Mouse (Mus musculus) heart, embryonic 12.5 days (tissue): ENCODE measurements around the gene Bbs9. TPM values are rescaled to one million over a fixed set of nuclear protein-coding genes. Genes with fewer than 3 reads are reported as not detected.
"Not testable (repeated sequence)": the region's sequence is repeated elsewhere in the genome, so short reads cannot be mapped to it uniquely, and the experiment has no call there.

Source experiments
- ATAC-seq: fragments of 200-750 bp; cut with Nextera tagmentation; 2 replicates; pipeline ENCODE4 v1.8.0; 2017; ENCODE audit warnings: moderate TSS enrichment, moderate library complexity; ENCODE audit not compliant: insufficient number of reproducible peaks, low FRiP score
- H3K27ac ChIP-seq: fragments of 300-500 bp; sonication (generic); 2 replicates; pipeline ENCODE4 v1.5.1; 2016; ENCODE audit warnings: mild to moderate bottlenecking, moderate library complexity; ENCODE audit not compliant: poor library complexity, severe bottlenecking
- H3K27me3 ChIP-seq: fragments of 300-500 bp; sonication (generic); replicated peaks from 2 replicates; pipeline ENCODE4 v1.6.1; 2016; ENCODE audit warnings: mild to moderate bottlenecking, moderate library complexity
- H3K36me3 ChIP-seq: fragments of 300-500 bp; sonication (generic); 2 replicates; pipeline ENCODE4 v1.6.1; 2016; ENCODE audit warnings: mild to moderate bottlenecking, moderate library complexity
- H3K4me1 ChIP-seq: fragments of 300-500 bp; sonication (generic); replicated peaks from 2 replicates; pipeline ENCODE4 v1.6.1; 2016; ENCODE audit warnings: mild to moderate bottlenecking
- H3K4me2 ChIP-seq: fragments of 300-500 bp; sonication (generic); 2 replicates; pipeline ENCODE4 v1.6.1; 2016; ENCODE audit warnings: mild to moderate bottlenecking, moderate library complexity
- H3K4me3 ChIP-seq: fragments of 300-500 bp; sonication (generic); 2 replicates; pipeline ENCODE4 v1.5.1; 2016; ENCODE audit warnings: mild to moderate bottlenecking
- H3K9ac ChIP-seq: fragments of 300-500 bp; sonication (generic); 2 replicates; pipeline ENCODE4 v1.6.1; 2016; ENCODE audit warnings: mild to moderate bottlenecking, moderate library complexity
- H3K9me3 ChIP-seq: fragments of 300-500 bp; sonication (generic); replicated peaks from 2 replicates; pipeline ENCODE4 v1.6.1; 2016; ENCODE audit warnings: mild to moderate bottlenecking, moderate library complexity
- WGBS: fragments of 180-500 bp; shearing (Covaris S2); methylation state at CpG from one replicate; pipeline ENCODE4 v1.1.7; 2016; 5-methylcytosine and 5-hydroxymethylcytosine counted together
- polyA plus RNA-seq: library from polyadenylated mRNA; unstranded; fragments of >200 nt; fragmentation: Nextera tagmentation; extraction: Ambion mirVana; gene quantifications from 2 replicates; pipeline ENCODE4 v1.2.1, GENCODE M21; 2016

The Bbs9 gene
- polyA plus RNA-seq, 1 experiment from 2014 or later: 8.0 TPM

- Histone ChIP-seq H3K9ac (no peak overlapping the region), H3K4me1 (peaks cover 21% of the 10 kb centered on the region), H3K27me3 (no peaks in the 10 kb centered on the region), H3K9me3 (no peaks in the 10 kb centered on the region), H3K36me3 (no peaks in the 10 kb centered on the region), H3K4me2 (no peak overlapping the region), H3K4me3 (no peak overlapping the region), H3K27ac (no peak overlapping the region)
- 69% methylated on average over 3 of the region's 3 CpGs for WGBS
- ATAC-seq: no peak
Measured at GRCm38 (mm10) chr9:22826571-22826990, 351.1 kb downstream of the Bbs9 start.

- H3K4me2 ChIP-seq: no peak overlapping the region
- no peak overlapping the region for H3K4me3 ChIP-seq
- ATAC-seq: no peak
- H3K36me3 ChIP-seq: no peaks in the 10 kb centered on the region
- WGBS: 77% methylated on average over 2 of the region's 2 CpGs
- H3K4me1 ChIP-seq: peaks cover 19% of the 10 kb centered on the region
- H3K27ac ChIP-seq: no peak overlapping the region
- H3K27me3 ChIP-seq: no peaks in the 10 kb centered on the region
- no peaks in the 10 kb centered on the region for H3K9me3 ChIP-seq
- H3K9ac ChIP-seq: no peak overlapping the region
Measured at GRCm38 (mm10) chr9:22827176-22827770, 351.8 kb downstream of the Bbs9 start.

GRCm38 (mm10) chr9:22829212-22829960 is 353.9 kb downstream of the Bbs9 start:
- Histone ChIP-seq H3K9ac (no peak overlapping the region), H3K36me3 (no peaks in the 10 kb centered on the region), H3K4me1 (peaks cover 12% of the 10 kb centered on the region), H3K27me3 (no peaks in the 10 kb centered on the region), H3K4me3 (no peak overlapping the region), H3K27ac (no peak overlapping the region), H3K4me2 (no peak overlapping the region), H3K9me3 (no peaks in the 10 kb centered on the region)
- ATAC-seq: no peak
- 86% methylated on average over 21 of the region's 21 CpGs for WGBS

- no peak overlapping the region for H3K4me3 ChIP-seq
- no peak overlapping the region for H3K9ac ChIP-seq
- H3K27ac ChIP-seq: no peak overlapping the region
- 96% methylated on average over 1 of the region's 1 CpGs for WGBS
- H3K4me2 ChIP-seq: no peak overlapping the region
- ATAC-seq: no peak
- H3K9me3 ChIP-seq: no peaks in the 10 kb centered on the region
- no peaks in the 10 kb centered on the region for H3K27me3 ChIP-seq
- no peaks in the 10 kb centered on the region for H3K36me3 ChIP-seq
- peaks cover 23% of the 10 kb centered on the region for H3K4me1 ChIP-seq
Measured at GRCm38 (mm10) chr9:22834994-22835512, 359.5 kb downstream of the Bbs9 start.

- H3K9ac ChIP-seq: no peak overlapping the region
- no peak for ATAC-seq
- H3K27ac ChIP-seq: no peak overlapping the region
- no peaks in the 10 kb centered on the region for H3K36me3 ChIP-seq
- H3K9me3 ChIP-seq: no peaks in the 10 kb centered on the region
- H3K4me3 ChIP-seq: no peak overlapping the region
- peaks cover 19% of the 10 kb centered on the region for H3K4me1 ChIP-seq
- H3K4me2 ChIP-seq: no peak overlapping the region
- no peaks in the 10 kb centered on the region for H3K27me3 ChIP-seq
- 62% methylated on average over 6 of the region's 6 CpGs for WGBS
Measured at GRCm38 (mm10) chr9:22837000-22837399, 361.5 kb downstream of the Bbs9 start.

GRCm38 (mm10) chr9:22837702-22838210 is 362.2 kb downstream of the Bbs9 start:
- no peak overlapping the region for H3K27ac ChIP-seq
- H3K27me3 ChIP-seq: no peaks in the 10 kb centered on the region
- no peak overlapping the region for H3K4me3 ChIP-seq
- H3K4me1 ChIP-seq: peaks cover 19% of the 10 kb centered on the region
- H3K9ac ChIP-seq: no peak overlapping the region
- no peak overlapping the region for H3K4me2 ChIP-seq
- no peaks in the 10 kb centered on the region for H3K36me3 ChIP-seq
- no peaks in the 10 kb centered on the region for H3K9me3 ChIP-seq
- WGBS: 24% methylated on average over 4 of the region's 4 CpGs
- ATAC-seq: no peak

GRCm38 (mm10) chr9:22846048-22846447 is 370.5 kb downstream of the Bbs9 start:
- Histone ChIP-seq H3K4me3 (no peak overlapping the region), H3K36me3 (no peaks in the 10 kb centered on the region), H3K9me3 (0 out of 2 replicates have a peak, but pooled peaks cover 2% of the 10 kb centered on the region), H3K27ac (no peak overlapping the region), H3K27me3 (no peaks in the 10 kb centered on the region), H3K9ac (no peak overlapping the region), H3K4me1 (no peaks in the 10 kb centered on the region), H3K4me2 (no peak overlapping the region)
- WGBS: 80% methylated on average over 2 of the region's 2 CpGs
- no peak for ATAC-seq

- Histone ChIP-seq H3K9ac (no peak overlapping the region), H3K27me3 (no peaks in the 10 kb centered on the region), H3K4me3 (no peak overlapping the region), H3K27ac (no peak overlapping the region), H3K36me3 (no peaks in the 10 kb centered on the region), H3K4me2 (no peak overlapping the region), H3K9me3 (0 out of 2 replicates have a peak, but pooled peaks cover 2% of the 10 kb centered on the region), H3K4me1 (no peaks in the 10 kb centered on the region)
- WGBS: 74% methylated on average over 1 of the region's 1 CpGs
- ATAC-seq: no peak
Measured at GRCm38 (mm10) chr9:22846783-22847182, 371.3 kb downstream of the Bbs9 start.

- H3K4me1 ChIP-seq: no peaks in the 10 kb centered on the region
- no peaks in the 10 kb centered on the region for H3K27me3 ChIP-seq
- no peak overlapping the region for H3K4me2 ChIP-seq
- 82% methylated on average over 3 of the region's 3 CpGs for WGBS
- no peak overlapping the region for H3K27ac ChIP-seq
- ATAC-seq: no peak
- H3K4me3 ChIP-seq: no peak overlapping the region
- no peaks in the 10 kb centered on the region for H3K36me3 ChIP-seq
- no peak overlapping the region for H3K9ac ChIP-seq
- 0 out of 2 replicates have a peak, but pooled peaks cover 2% of the 10 kb centered on the region for H3K9me3 ChIP-seq
Measured at GRCm38 (mm10) chr9:22848800-22849199, 373.3 kb downstream of the Bbs9 start.

- no peak for ATAC-seq
- 64% methylated on average over 4 of the region's 4 CpGs for WGBS
Measured at GRCm38 (mm10) chr9:22849212-22849611, 373.7 kb downstream of the Bbs9 start.

GRCm38 (mm10) chr9:22869147-22869546 is 393.6 kb downstream of the Bbs9 start:
- not testable (repeated sequence) for H3K9ac ChIP-seq, H3K27me3 ChIP-seq, H3K36me3 ChIP-seq, H3K27ac ChIP-seq, H3K4me2 ChIP-seq, ATAC-seq, H3K4me1 ChIP-seq, H3K9me3 ChIP-seq, H3K4me3 ChIP-seq
- 84% methylated on average over 6 of the region's 6 CpGs for WGBS

More at GRCm38 (mm10) chr9:22849212-22849611, 373.7 kb downstream of the Bbs9 start:
- H3K36me3 ChIP-seq: no peaks in the 10 kb centered on the region
- H3K27ac ChIP-seq: no peak overlapping the region
- H3K27me3 ChIP-seq: no peaks in the 10 kb centered on the region
- no peak overlapping the region for H3K4me3 ChIP-seq
- 0 out of 2 replicates have a peak, but pooled peaks cover 2% of the 10 kb centered on the region for H3K9me3 ChIP-seq
- H3K4me2 ChIP-seq: no peak overlapping the region
- no peaks in the 10 kb centered on the region for H3K4me1 ChIP-seq
- no peak overlapping the region for H3K9ac ChIP-seq
